Mouse (Mus musculus): ENCODE results near the gene Defb23. TPM values are rescaled to one million over a fixed set of nuclear protein-coding genes. Genes with fewer than 3 reads are reported as not detected.

Defb23 gene
- not detected for total RNA-seq (2022)

DNA sequence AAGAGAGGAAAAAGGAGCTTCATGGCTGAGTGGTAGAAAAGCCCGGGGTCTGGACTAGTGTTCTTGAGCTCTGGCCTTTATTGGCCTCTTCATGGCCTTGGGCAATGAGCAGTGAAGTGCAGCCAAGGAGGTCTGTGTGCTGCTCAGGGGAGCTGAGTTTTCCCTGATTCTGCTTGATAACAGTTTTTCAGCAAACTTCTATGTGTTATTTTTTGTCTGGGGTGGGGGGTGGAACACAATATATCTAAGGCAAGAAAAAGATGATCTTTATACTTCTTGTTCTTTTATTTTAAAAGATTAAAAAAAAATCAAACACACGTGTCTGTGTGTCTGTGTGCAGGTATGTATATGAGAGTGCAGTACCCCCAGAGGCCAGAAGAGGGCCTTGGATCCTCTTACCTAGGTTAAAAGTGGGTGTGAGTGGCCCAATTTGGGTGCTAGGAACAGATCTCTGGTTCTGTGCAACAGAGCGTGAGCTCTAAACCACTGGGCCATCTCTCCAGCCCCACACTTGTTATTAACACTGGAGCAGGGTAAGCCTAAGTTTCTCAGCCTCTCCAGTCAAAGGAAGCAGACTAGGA lies at the start of gene Defb23:
Gene Defb23, minus strand, starts transcription at position 51 of the 581 bp plus-strand sequence.
- DNase-seq (ENCODE audit: low spot score in 2 of 2): no peak

DNA sequence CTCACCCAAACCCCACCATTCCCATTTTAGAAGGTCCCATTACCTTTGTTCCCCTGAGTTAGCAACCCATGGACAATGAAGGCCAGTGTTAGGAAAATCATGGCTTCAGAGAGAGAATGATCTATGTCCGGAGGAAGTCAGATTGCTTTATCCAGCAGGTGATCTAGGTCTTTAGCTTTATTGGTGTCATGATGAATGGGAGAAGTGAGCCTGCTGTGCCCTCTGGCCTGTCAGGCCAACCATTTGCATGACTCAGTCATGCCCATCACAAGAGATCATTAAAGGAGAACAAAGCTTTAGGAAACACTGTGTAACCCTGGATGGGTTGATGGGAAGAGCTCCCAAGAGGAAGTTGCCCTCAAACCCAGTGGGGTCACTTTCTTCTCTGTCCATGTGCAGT lies 47.2 kb upstream of the Defb23 start, which contains the start of gene Defb26:
Gene Defb26, minus strand, starts transcription at position 101 of the 400 bp plus-strand sequence.
- DNase-seq (ENCODE audit: low spot score in 2 of 2): no peak

DNA sequence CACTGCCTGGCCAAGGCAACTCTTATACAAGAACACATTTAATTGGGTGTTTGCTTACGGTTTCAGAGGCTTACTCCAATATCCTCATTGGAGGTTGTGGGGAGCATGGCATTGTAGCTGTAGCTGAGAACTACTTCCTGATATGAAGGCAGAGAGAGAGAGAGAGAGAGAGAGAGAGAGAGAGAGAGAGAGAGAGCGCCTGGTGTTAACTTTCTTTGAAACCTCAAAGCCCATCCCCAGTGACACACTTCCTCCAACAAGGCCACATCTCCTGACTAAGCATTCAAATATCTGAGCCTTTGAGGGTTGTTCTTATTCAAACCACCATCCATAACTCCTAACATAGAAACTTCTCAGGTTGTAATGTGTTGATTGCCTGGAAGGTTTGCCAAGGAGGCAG lies 39.5 kb upstream of the Defb23 start:
- DNase-seq (ENCODE audit: low spot score in 2 of 2): no peak

DNA sequence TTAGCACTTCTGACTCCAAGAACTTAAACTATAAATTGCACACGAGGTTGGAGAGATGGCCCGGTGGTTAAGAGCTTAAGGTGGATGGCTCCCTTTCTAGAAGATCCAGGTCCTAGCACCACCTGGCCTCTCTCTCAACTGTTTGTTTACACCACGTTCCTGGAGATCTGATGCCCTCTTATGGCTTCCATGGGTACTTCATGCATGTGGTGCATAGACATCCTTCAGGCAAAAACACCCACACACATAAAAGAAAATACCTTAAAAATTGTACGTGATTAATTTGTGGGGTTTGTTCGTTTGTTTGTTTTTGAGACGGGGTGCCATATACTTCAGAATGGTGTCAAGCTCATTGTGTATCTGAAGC lies 36.4 kb upstream of the Defb23 start:
- no peak for DNase-seq (ENCODE audit: low spot score in 2 of 2)

DNA sequence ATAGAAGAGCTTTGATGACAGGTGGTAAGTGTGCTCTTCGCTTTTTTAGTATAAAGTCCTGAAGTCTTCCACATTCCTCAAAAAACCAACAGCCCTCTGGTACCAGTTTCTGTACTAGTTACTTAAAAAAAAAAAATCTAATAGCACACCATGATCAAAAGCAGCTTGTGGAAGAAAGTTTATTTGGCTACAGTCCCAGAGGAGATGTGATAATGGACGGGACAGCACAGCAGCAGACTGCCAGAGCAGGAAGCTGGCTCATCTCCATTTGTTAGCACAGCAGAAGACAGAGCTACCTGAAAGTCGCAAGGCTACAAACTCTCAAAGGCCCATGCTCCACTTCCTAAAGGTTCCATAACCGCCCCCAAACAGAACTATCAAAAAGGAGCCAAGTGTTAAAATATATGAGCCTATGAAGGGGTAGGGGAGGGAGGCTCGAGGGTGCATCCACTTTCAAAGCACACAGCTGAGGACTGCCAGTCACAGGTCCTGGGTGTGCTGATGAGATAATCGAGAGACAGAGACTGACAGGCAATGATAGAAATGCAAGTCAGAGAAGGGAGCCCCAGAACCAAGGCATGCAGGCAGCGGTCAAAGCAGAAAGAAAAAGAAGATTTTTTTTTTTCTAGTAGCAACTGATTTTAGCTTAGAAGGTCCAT lies 35.9 kb upstream of the Defb23 start:
- no peak for DNase-seq (ENCODE audit: low spot score in 2 of 2)

DNA sequence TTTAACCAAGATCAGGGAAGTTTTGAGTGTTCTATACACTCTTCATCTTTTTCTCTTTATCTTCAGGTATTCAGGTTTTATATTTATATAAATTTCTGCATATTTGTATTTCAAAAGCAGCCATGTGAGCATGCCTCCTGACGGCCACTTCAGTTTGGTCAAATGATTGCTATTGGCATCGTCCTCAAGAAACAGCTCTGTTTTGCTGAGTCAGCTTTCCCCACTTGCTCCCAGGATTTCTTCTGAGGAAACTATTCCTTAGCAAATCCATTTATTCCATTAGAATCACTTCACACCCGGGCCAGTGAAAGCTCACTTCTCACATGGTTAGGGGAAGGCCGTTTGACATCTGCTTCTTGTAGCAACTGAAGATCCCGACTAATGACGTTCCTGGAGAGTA lies 33.6 kb upstream of the Defb23 start:
- no peak for DNase-seq (ENCODE audit: low spot score in 2 of 2)

DNA sequence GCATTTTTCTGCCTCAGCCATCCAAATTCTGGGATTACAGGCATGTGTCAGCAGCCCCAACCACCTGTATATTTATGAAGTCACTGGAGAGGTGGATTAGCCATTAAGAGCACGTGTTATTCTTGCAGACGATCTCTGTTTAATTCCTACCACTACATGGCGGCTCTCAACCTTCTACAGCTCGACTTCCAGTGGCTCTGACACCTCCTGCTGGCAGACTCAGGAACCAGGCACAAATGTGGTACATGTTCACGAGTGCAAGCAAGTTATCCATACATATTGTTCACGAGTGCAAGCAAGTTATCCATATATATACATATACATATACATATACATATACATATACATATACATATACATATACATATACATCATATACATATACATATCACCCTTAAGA lies 28.7 kb upstream of the Defb23 start:
- DNase-seq (ENCODE audit: low spot score in 2 of 2): no peak

DNA sequence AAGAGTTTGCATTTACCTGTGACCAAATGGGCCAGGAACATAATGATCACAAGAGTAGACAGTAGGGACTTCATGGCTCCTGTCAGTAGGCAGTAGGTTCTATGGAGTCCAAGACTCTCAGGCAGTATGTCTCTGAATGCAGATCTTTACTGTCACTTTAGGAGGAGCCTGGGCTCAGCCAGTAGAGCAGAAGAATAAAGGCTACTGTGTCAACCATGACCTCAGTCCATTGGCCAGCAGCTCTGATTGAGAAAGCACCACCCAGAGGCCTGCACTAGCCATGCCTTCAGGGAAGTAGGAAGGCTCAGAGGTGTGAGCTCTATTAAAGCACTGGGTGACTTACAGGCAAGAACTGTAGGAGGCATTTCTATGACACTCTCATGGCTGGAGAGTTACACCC lies 25.6 kb upstream of the Defb23 start, which contains the start of gene Defb22:
Gene Defb22, minus strand, starts transcription at position 101 of the 400 bp plus-strand sequence.
- no peak for DNase-seq (ENCODE audit: low spot score in 2 of 2)

DNA sequence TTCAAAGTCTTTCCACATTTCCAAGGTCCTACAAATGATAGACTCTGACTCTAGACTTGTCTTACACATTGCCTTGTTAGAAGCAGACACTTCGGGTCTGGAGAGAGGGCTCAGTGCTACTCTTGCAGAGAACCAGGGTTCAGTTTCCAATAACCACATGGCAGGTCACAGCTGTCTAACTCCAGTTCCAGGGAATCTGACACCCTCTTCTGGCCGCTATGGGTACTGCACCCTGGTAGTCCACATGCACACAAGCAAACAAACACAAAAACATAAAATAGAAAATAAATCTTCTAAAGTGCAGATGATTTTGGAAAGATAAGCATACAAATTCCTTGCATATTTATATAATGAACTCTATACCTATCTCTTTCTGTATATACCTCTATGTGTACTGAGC lies 22.6 kb upstream of the Defb23 start:
- DNase-seq (ENCODE audit: low spot score in 2 of 2): no peak

DNA sequence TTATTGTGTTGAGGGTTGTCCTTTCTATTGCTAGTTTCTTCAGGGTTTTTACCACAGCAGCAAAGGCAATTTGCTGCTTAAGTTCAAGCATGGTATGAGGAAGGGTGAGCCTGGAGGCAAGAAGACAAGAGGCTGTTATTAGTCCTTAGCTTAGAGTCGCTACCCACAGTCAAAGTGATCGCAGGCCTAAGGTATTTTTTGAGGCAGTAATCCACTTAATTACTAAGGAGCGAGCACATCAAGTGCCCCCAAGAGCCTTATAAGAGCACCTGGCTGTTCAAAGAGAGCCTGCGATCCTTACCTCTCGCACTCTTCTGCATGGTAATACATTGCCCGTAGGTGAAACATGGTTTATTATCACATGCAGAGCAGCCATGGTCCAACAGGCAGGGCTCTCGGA lies 17.3 kb upstream of the Defb23 start:
- no peak for DNase-seq (ENCODE audit: low spot score in 2 of 2)

DNA sequence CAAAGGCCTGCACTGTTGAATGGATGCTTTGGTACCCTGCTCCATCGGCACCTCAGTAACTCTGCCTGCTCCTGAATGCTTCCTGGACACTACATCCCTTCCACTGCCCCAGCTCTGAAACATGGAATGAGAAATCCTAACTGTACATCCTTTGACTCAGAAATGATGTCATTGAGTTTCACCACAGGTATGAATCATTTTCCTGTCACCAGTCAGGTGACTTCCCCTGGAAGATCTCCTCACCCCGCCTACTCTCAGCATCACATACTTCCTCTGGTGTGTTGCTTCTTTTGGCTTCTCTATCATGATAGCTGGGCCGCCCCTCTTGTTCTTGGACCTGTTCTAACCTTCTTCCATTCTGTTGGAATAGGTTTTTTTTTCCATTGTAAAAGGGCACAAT lies 16.5 kb upstream of the Defb23 start:
- DNase-seq (ENCODE audit: low spot score in 2 of 2): no peak

DNA sequence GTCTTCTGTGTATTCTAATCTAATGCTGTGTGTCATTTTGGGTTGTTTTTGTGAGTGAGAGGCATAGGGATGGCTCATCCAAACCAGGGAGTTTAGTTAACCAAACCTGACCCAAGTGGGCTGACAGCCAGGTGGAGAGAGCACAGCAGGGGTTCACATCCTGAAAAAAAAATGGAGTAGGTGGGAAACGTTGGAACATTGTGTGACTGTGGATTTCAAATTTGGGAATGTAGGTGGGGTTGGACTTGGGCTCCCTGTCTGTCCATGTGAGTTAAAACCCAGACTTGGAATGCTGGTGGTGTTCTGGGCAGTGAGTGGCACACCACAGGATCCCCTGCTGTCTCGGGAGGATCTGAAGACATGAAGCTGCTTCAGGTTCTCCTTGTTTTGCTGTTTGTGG lies 12.3 kb upstream of the Defb23 start, which contains the start of gene Defb20:
Gene Defb20, plus strand, starts transcription at position 301 of the 400 bp plus-strand sequence.
- no peak for DNase-seq (ENCODE audit: low spot score in 2 of 2)

DNA sequence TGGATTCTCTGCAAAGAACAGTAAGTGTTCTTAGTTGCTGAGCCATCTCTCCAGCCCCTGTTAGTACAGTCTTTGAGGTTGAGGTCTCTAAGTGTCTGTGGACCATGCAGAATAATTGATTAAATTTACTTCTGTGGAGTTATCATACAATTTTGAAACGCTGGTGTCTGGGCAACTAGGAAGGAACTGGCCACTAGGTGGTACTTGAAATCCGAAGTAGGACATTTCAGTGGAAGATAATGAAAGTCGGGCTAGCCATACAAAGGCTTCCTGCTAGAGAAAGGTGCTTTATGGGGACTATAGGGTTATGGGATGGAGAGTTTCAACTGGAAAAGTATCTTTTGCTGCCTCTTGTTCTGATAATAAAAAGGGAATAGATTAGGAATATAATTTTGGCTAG lies 8.0 kb upstream of the Defb23 start:
- no peak for DNase-seq (ENCODE audit: low spot score in 2 of 2)

DNA sequence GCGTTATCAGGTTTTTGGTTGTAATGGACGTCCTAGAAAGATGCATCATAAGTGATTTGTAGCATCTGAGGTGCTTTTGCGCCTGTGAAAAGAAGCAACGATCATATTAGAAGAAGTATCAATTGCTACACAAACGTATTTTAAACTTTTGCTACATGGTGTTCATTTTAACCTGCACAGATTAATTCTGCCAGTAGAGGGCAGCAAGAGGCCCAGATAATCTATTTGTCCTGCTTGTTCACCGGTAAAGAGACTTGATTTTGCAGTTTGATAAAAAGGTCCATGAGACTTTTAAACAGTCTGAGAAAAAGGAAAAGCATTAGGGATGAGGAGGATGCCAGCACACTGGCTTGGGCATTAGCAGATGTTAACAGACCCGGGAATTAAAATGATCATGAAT lies 6.6 kb upstream of the Defb23 start:
- peak in 1 of 2 experiments; percentile 64 for DNase-seq (ENCODE audit: low spot score in 2 of 2)

DNA sequence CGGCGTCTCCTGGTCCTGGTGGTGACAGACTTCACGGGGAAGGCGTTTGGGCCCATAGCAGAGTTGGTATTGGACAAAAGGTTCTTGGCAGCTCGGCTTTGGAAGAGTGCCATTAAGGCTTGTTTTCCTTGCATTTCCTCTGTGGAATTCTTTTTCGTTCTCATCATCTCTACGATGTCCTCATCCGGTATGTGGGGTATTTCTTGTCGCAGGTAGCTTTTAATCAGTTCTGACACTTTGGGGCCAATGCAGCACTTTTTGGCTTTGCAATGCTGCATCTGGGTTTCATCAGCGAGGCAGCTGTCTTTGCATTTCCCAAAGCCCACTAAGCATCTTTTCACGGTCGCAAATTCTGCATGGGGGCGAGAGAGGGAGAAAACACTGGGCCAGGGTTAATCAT lies 5.2 kb downstream of the Defb23 start:
- no peak for DNase-seq (ENCODE audit: low spot score in 2 of 2)

DNA sequence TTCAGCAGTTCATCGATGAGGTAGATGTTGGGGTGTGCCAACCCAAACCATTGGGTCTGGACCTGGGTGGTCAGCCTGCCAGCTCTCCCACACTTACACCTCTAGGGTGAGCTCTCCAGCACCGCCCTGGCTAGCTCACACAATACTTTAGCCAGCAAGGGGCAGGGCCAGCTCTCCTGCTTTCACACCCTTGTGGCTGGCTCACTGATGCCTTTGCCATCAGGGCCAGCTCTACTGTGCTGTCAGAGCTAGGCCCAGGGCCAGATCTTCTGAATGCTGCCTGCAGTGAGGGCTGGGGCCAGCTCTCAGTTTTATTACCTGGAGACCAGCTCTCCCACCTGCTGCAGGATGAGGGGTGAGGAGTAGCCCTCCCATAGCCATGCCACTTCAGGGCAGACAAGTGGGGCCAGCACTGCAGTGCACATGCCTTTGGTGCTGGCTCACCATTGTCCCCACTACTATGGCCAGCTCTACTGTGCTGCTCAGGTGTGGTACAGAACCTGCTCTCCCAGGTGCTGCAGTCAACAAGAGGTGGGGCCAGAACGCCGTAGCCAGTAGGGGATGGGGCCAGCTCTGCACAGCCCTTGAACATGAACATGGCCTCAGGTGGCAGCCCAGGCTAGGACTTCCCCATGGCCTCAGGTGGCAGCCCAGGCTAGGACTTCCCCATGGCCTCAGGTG lies 12.2 kb downstream of the Defb23 start:
- DNase-seq (ENCODE audit: low spot score in 2 of 2): no peak

DNA sequence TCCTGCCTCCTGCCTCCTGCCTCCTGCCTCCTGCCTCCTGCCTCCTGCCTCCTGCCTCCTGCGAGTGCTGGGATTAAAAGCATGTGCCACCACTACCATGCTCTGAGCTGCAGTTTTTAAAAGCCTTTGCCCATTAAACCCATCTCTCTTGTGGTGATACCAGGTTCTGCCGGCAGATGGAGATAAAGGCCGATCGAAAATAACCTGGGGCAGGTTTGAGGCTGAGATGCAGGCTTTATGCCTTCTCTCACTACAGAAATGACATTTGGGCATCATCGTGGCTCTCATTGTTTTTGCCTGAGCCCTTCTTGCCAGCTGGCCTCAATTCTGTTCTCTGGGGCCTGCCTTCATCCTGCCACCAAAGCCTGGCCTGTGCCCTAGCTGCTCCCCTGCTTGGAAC lies 14.2 kb downstream of the Defb23 start:
- DNase-seq (ENCODE audit: low spot score in 2 of 2): peak in 1 of 2 experiments; percentile 71

DNA sequence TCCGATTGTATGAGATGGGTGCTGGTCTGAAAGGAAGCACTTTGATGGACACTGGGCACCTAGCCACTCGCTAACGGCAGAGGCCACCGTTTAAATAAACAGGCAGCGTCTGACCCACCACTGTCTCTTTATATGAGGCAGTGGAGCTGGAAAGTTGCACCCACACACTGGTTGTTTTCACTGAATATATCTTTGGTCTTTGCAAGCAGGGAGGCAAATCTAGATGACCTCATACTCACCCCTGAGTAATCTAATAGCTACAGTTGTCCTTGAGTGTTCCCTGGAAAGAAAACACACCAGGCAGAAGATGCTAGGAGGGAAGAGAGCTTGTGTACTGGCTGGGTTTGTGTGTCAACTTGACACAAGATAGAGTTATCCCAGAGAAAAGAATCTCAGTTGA lies 17.0 kb downstream of the Defb23 start:
- no peak for DNase-seq (ENCODE audit: low spot score in 2 of 2)

DNA sequence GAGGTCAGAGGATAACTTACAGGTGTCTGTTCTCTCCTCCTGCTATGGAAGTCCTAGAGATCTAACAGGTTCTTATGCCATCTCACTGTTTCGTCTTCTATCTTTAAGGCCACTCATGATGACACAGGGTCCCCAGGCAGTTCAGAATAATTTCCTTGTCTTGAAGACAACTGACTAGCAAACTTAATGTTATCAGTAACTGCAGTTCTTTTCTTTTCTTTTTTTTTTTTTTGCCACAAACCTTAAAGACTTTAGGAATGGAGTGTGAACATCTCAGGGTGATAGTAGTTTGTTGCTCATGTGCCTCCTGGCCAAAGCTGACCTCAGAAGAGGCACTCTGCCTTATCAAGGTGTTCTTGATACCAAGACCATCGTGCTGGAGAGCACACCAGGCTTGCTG lies 17.8 kb downstream of the Defb23 start:
- DNase-seq (ENCODE audit: low spot score in 2 of 2): no peak

DNA sequence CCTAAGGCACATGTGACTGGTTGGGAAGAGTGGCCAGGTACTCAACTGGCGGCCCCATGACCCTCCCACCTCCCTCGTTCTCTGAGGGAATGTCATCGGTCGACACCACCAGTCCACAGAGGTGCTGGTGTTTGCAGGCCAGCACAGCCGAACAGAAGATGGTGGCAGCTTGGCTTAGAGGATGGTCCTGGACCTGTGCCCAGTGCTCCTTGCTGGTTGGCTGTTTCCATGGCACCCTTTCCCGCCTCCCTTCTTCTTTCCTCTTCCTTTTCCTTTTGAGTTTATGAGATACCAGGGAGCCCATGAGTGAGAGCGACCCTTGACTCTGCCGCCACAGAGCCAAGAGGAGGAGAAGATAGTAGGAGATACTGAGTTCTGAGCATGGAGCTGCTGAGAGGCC lies 21.1 kb downstream of the Defb23 start:
- peak in 1 of 2 experiments; percentile 49 for DNase-seq (ENCODE audit: low spot score in 2 of 2)

DNA sequence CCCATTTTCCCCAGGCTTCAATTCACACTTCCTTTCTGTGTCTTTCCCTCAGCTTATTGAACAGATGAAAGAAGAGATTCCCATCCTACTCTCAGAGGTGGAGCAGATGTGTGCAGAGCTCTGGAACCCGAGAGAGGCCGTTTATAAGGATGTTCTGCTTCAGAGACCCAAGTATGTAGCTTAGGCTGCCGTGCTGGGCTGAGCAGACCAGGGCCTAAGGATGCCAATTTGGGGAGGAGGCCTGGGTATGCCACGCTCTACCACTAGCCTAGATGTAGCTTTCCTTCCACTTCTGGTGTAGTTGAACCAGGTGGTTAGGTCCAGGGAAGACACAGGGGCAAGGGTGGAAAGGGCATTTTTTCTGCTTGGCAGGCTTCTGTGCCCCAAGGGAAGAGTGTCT lies 22.1 kb downstream of the Defb23 start:
- DNase-seq (ENCODE audit: low spot score in 2 of 2): no peak

DNA sequence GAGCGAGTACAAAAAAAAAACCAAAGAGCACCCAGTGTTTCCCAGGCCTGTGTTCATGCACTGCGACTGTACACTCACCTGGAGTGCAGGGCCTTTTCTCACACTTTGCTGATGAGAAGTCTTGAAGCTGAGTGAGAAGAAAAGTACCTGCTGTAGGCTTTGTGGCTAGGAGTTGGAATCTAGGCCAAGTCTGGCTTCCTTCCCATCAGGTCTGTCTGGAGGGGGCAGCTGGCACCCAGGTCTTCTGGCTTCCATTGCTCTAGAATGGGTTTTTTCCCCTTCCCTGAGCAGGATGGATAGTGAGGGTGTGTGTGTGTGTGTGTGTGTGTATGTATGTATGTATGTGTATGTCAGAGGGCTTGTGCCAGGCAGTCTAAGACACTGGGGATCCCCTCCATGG lies 24.6 kb downstream of the Defb23 start:
- DNase-seq (ENCODE audit: low spot score in 2 of 2): no peak

DNA sequence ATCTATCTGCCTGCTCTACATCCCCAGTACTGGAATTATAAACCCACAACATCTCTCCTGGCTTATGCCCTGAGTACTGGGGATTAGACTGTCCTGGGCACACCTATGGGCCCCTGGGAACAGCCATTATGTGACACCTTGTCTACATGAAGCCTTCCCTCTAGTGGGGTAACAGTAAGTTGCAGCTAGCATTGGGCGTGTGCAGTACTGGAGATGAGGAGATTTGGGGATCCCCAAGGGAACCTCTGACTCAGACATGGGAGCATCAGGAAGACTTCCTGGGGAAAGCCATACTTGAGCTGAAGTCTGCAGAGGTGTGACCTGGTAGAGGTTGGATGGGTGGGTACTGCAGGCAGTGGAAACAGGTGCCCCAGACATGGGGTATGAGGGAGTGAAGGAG lies 25.5 kb downstream of the Defb23 start:
- no peak for DNase-seq (ENCODE audit: low spot score in 2 of 2)
